Mouse (Mus musculus) brain, embryonic 14.5 days (tissue): ENCODE measurements at regions not wholly inside any gene's neighbourhood (a gene's known extent, or its start where the extent isn't known, plus 50 kb on each side); places are given as distances from the start of the nearest gene placed in this dataset.

Experiments used
- DNase-seq: peaks from one replicate; pipeline ENCODE4 v3.0.0-alpha.2; 2011; ENCODE audit warnings: low read depth
- CTCF ChIP-seq: fragments of 200-500 bp; IDR thresholded peaks from 2 replicates; pipeline ENCODE4 v1.5.1; 2012; ENCODE audit warnings: inconsistent platforms, mild to moderate bottlenecking, moderate library complexity, borderline replicate concordance; ENCODE audit not compliant: insufficient read depth, insufficient read length; ENCODE audit errors: extremely low read depth
- POLR2A ChIP-seq: fragments of 200-500 bp; IDR thresholded peaks from 2 replicates; pipeline ENCODE4 v1.6.1; 2012; ENCODE audit warnings: mild to moderate bottlenecking, inconsistent platforms, borderline replicate concordance; ENCODE audit not compliant: poor library complexity, insufficient read depth, insufficient read length, severe bottlenecking; ENCODE audit errors: extremely low read depth

GRCm38 (mm10) chr12:13728986-13729385 is 422.9 kb downstream of the Fam84a start:
- TF ChIP-seq CTCF = no peak
- TF ChIP-seq POLR2A = no peak
- peak; percentile 12 for DNase-seq

DNA sequence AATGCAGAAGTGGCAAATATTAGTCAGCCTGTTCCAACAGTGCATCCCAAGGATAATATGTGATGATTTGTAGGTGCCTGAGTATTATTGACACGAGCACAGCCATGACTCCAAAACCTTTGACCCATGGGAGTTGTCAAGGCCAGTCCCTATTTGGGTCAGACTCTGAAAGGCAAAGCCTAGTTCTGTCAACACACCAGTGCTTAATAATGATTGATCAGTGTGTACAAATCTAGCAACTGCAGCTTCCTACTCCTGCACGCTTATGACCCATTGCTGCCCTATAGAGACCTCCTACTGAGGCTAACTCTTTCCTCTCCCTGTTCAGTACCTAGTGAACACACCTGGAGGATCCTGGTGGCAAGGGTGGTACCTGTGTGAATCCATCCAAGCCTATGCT is 427.3 kb downstream of the Fam84a start:
- no peak for DNase-seq

DNA sequence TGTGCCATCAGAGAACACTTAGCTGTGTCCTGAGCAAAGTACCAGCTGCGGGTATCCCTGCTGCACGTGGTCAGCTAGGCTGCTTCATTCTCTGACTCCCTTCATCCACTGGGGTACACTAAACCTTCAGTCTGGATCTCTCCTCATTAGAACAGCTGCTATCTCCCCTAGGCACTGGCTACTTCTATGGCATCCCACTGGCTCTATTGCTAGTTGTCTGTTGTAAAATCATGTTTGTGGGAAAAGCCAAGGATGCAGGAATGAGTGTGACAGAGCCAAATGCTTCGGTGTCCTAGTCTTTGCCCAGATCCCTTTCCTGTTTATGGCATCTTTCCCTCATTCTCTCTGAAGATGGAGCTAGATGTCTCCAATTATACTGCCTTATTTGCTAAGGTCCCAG is 440.9 kb downstream of the Nbas start:
- no peak for TF ChIP-seq POLR2A
- no peak for TF ChIP-seq CTCF

More for the DNA sequence above, 427.3 kb downstream of the Fam84a start:
- TF ChIP-seq CTCF (no peak), POLR2A (no peak)

DNA sequence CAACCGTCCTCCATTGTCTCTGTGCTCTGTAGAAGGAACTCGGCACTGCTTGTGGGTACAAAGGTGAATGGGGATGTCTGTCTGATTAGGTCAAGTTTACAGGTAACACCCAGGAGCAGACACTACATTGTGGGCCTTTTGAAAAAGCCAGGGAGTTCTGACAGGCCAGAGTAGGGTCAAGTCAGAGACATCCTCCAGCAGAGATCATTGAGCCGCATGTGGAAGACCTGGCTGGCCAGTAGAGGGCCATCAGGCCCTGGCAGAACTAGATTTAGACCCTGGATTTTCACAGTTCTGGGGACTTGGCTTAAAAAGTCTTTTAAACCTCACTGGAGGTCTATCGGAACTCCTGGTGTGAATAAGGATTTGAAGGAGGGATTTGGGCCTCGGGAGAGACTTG is 438.8 kb downstream of the Nbas start:
- TF ChIP-seq POLR2A (no peak), CTCF (peak; percentile 30; the same call in 1 of the 2 replicates)
- DNase-seq = peak; percentile 9

More for the DNA sequence above, 440.9 kb downstream of the Nbas start:
- no peak for DNase-seq

DNA sequence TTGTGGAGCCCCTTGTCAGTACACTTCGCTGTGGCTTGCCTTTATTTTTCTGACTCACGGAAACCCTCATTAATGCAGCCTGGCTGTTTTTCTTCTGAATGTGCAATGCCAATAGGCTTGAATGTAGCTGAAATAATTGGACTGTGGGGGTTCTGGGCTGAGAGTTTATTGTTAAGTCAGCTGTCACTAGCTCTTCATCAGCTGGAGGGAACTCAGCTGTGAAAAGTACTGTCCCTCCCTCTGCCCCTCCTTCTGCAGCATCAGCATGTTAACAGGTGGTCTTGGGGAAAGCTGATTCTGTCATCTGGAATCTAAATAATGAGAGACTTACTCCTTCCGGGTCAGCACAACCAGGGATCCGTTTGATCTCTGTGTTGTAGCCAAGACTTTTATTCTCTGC is 437.6 kb downstream of the Nbas start:
- DNase-seq = peak; percentile 81

GRCm38 (mm10) chr12:13703604-13704003 is 434.7 kb downstream of the Nbas start:
- DNase-seq = peak; percentile 60
- no peak for TF ChIP-seq POLR2A
- no peak for TF ChIP-seq CTCF

More for the DNA sequence above, 437.6 kb downstream of the Nbas start:
- no peak for TF ChIP-seq POLR2A
- TF ChIP-seq CTCF = no peak

- TF ChIP-seq POLR2A (no peak), CTCF (no peak)
- no peak for DNase-seq
Observed at GRCm38 (mm10) chr12:13699858-13700257, 430.9 kb downstream of the Nbas start.

DNA sequence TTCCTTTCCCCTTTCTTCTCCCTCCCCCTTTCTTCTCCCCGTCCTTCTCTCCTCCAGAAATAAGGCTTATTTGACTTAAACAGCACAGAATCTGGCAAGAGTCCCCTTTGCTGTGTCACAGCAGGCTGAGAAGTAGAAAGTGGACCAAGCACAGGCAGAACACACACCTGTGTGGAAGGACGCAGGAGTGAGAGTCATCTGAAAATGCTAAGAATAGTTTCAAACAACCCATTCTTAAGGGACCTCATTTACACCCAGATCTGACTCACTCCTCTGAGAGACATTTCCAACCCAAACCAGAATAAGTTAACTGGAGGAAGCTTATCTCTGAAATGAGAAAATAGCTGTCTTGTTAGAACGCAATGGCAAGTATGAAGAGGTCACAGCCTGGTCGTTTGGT is 429.9 kb downstream of the Nbas start:
- TF ChIP-seq CTCF (no peak), POLR2A (no peak)
- DNase-seq = no peak

DNA sequence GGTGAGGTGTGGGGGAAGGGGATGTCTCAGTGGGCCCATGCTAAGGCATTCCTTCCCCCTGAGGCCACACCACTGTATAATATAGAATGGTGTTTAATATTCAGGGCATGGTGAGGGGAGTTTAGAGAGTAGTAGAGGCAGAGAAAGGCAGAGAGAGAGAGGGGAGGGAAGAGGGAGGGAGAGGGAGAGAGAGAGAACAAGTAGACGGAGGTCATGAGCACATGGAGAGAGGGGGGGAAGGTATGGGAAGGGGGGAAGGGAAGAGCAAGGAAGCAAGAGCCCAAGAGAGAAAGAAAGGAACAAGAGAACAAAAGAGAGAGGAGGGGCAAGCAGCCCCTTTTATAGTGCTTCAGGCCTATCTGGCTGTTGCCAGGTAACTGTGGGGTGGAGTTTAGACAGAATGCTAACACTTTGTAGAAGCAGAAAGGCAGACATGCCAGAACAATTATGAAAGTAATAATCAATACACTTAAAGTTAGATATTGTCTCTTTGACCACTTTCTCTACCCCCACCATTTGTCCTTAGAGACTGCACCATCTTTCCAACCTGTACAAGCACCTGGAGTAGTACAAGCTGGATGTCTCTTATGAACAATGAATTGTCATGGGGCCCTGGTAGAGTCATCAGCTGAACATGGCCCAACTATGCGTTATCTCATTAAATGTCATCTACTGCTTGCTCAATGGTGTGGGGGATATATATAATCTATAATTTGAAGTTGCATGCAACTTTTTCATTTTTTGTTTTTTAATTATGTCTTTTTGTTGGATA is 422.6 kb downstream of the Nbas start:
- TF ChIP-seq CTCF (no peak), POLR2A (no peak)
- DNase-seq = peak; percentile 32

- DNase-seq = peak; percentile 29
Observed at GRCm38 (mm10) chr12:13677266-13677665, 408.3 kb downstream of the Nbas start.

DNA sequence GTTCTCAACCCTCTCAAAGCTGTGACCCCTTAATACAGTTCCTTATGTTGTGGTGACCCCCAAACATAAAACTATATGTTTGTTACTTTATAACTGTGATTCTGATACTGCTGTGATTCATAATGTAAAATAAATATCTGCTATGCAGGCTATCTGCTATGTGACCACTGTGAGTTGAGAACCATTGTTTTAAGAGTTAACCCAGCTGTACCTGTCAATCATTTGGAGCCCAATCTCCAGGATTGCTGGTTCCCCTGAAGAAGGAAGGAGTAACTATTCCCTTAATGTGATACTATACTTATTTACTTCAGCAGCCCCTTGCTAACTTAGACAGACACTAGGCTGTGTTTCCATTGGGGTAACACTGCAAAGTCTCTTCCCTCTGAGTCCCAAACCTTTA is 400.5 kb downstream of the Nbas start:
- no peak for DNase-seq
- TF ChIP-seq POLR2A (no peak), CTCF (no peak)

More at GRCm38 (mm10) chr12:13677266-13677665, 408.3 kb downstream of the Nbas start:
- TF ChIP-seq CTCF (no peak), POLR2A (no peak)

- no peak for DNase-seq
- TF ChIP-seq CTCF (no peak), POLR2A (no peak)
Observed at GRCm38 (mm10) chr12:13668485-13669022, 399.6 kb downstream of the Nbas start.
